Mouse (Mus musculus) C2C12 (cell line): ENCODE measurements around the gene Btbd1. TPM values are rescaled to one million over a fixed set of nuclear protein-coding genes. Genes with fewer than 3 reads are reported as not detected.
"Not testable (repeated sequence)": the region's sequence is repeated elsewhere in the genome, so short reads cannot be mapped to it uniquely, and the experiment has no call there.

Source experiments
- H3K27me3 ChIP-seq: one replicate; pipeline ENCODE4 v1.6.1; 2011; ENCODE audit not compliant: control insufficient read depth, insufficient read depth, insufficient read length
- H3K36me3 ChIP-seq: one replicate; pipeline ENCODE4 v1.6.1; 2011; ENCODE audit not compliant: control insufficient read depth, insufficient read depth
- H3K4me3 ChIP-seq: one replicate; pipeline ENCODE4 v1.5.1; 2011; ENCODE audit warnings: mild to moderate bottlenecking, control low read depth; ENCODE audit not compliant: poor library complexity, insufficient read depth, severe bottlenecking
- H3K79me2 ChIP-seq: one replicate; pipeline ENCODE4 v1.6.1; 2011; ENCODE audit not compliant: control insufficient read depth, insufficient read depth
- H3K79me3 ChIP-seq: one replicate; pipeline ENCODE4 v1.6.1; 2011; ENCODE audit warnings: low read depth, control low read depth
- H3ac ChIP-seq: one replicate; pipeline ENCODE3; 2011; ENCODE audit warnings: low read depth; ENCODE audit not compliant: control insufficient read depth, insufficient read length
- CEBPB ChIP-seq: IDR thresholded peaks from one replicate; pipeline ENCODE4 v1.6.1; 2011; ENCODE audit warnings: low read depth, mild to moderate bottlenecking, control low read depth, moderate library complexity
- CTCF ChIP-seq: IDR thresholded peaks from one replicate; pipeline ENCODE4 v1.5.1; 2011; ENCODE audit not compliant: control insufficient read depth, insufficient read depth, insufficient read length
- FOSL1 ChIP-seq: IDR thresholded peaks from one replicate; pipeline ENCODE4 v1.8.0; 2011; ENCODE audit warnings: mild to moderate bottlenecking, low read length; ENCODE audit not compliant: poor library complexity, insufficient read depth, severe bottlenecking
- MAX ChIP-seq: IDR thresholded peaks from one replicate; pipeline ENCODE4 v1.6.1; 2011; ENCODE audit warnings: mild to moderate bottlenecking, control low read depth
- MYOD1 ChIP-seq: IDR thresholded peaks from one replicate; pipeline ENCODE4 v1.6.1; 2011; ENCODE audit warnings: low read depth; ENCODE audit not compliant: control insufficient read depth, insufficient read length
- MYOG ChIP-seq: IDR thresholded peaks from one replicate; pipeline ENCODE4 v1.6.1; 2011; ENCODE audit not compliant: control insufficient read depth, insufficient read length; ENCODE audit errors: extremely low read depth
- USF1 ChIP-seq: IDR thresholded peaks from one replicate; pipeline ENCODE4 v1.6.1; 2011; ENCODE audit warnings: low read depth, mild to moderate bottlenecking, control low read depth, moderate library complexity
- polyA plus RNA-seq: library from polyadenylated mRNA; unstranded; fragments of >200 nt; fragmentation: generic; extraction: Trizol; gene quantifications from one replicate; pipeline ENCODE4 v1.2.1, GENCODE M21; 2012; ENCODE audit warnings: missing spikeins

Gene Btbd1
- polyA plus RNA-seq, 1 experiment, result 35.6 TPM

DNA sequence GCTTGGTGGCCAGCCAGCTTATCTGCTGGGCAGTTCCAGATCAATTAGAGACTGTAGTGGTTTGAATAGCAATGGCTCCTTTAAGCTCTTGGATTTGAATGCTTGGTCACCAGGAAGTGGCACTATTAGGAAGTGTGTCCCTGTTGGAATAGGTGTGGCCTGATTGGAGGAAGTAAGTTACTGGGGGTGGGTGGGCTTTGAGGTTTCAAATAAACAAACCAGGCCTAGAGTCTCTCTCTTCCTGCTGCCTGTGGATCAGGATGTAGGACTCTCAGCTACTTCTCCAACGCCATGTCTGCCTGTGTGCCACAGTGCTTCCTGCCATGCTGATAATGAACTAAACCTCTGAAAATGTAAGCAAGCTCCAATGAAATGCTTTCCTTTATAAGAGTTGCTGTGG lies 13.8 kb upstream of the Btbd1 start:
- no peak overlapping the region for H3K4me3 ChIP-seq
- H3K27me3 ChIP-seq, result peaks cover 16% of the 10 kb centered on the region
- no peak overlapping the region for H3ac ChIP-seq
- H3K79me3 ChIP-seq, result no peaks in the 10 kb centered on the region
- TF ChIP-seq CTCF (no peak), USF1 (no peak), FOSL1 (no peak), MYOD1 (no peak), CEBPB (no peak), MYOG (no peak), MAX (no peak)
- no peaks in the 10 kb centered on the region for H3K36me3 ChIP-seq
- H3K79me2 ChIP-seq, result no peaks in the 10 kb centered on the region

DNA sequence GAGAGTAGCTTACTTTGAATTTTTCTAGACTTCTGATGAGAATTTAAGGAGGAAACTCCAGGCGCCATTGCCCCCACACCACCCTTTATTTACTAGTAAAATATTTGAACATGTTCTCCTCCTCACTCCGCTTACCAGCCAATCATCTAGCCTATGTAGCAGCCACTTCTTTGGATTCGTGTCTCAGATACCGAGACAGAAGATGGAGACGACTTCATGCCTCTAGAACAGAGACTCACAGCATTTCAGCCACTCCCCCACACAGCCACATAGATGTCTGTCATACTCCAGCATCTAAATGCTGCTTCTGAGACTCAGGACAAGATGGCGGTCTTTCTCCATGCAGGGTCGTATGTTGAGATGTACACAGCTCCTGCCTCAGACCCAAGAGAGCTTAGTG lies 12.9 kb upstream of the Btbd1 start:
- no peak overlapping the region for H3ac ChIP-seq
- peaks cover 13% of the 10 kb centered on the region for H3K27me3 ChIP-seq
- no peak for TF ChIP-seq MYOG
- TF ChIP-seq USF1, result no peak
- TF ChIP-seq MAX, result no peak
- TF ChIP-seq FOSL1, result no peak
- TF ChIP-seq CEBPB, result no peak
- TF ChIP-seq CTCF, result no peak
- no peak for TF ChIP-seq MYOD1
- H3K79me2 ChIP-seq, result no peaks in the 10 kb centered on the region
- H3K4me3 ChIP-seq, result no peak overlapping the region
- no peaks in the 10 kb centered on the region for H3K79me3 ChIP-seq
- H3K36me3 ChIP-seq, result no peaks in the 10 kb centered on the region

DNA sequence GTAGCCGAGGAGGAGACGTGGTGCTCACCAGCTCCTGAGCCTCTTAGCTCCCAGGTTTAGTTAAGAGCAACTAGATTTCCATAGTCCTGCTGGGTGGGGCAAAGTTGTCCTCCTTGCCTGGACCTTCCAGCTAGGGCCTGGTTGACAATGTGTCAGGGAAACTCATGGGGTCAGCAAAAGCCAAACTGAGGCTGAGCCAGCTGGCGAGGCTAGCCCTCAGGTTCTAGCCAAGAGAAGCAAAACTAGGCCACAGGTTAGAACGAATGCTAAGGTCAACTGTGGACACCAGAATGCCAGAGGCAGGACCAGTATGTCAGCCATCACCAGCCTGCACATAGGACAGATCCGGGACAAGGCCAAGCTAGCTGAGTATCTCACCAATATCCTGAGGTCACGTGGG lies 12.2 kb upstream of the Btbd1 start:
- H3K27me3 ChIP-seq, result peaks cover 13% of the 10 kb centered on the region
- TF ChIP-seq MYOD1 (no peak), MYOG (no peak), MAX (no peak), FOSL1 (no peak), USF1 (no peak), CEBPB (no peak), CTCF (no peak)
- H3K4me3 ChIP-seq, result no peak overlapping the region
- H3K79me3 ChIP-seq, result no peaks in the 10 kb centered on the region
- H3K36me3 ChIP-seq, result no peaks in the 10 kb centered on the region
- no peak overlapping the region for H3ac ChIP-seq
- no peaks in the 10 kb centered on the region for H3K79me2 ChIP-seq

DNA sequence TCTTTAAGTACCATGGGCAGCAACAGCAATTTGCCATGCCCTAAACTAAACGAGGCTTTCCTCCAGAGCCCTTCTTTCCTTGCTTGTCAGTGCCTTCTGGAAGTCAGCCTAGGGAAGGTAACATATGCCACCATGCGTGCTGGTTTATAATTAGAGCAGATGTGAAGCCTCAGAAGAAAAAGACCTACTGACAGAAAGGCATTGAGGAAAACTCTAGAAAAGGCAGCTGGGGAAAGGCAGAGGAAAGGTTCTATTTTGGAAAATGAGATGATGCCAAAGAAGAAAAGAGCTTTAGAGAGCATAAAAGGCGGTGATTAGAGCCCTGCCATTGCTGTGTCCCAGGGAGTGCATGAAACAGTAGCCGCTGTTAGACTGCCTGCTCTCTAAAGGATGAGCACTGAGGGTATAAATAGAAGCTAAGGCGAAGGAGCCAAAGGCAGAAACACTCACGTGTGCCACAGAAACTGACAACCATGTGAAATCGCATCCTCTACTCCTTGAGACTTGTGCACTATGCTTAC lies 11.5 kb upstream of the Btbd1 start:
- H3K79me3 ChIP-seq, result no peaks in the 10 kb centered on the region
- no peaks in the 10 kb centered on the region for H3K79me2 ChIP-seq
- no peaks in the 10 kb centered on the region for H3K36me3 ChIP-seq
- H3K4me3 ChIP-seq, result no peak overlapping the region
- TF ChIP-seq CEBPB, result no peak
- TF ChIP-seq MYOD1, result no peak
- no peak for TF ChIP-seq CTCF
- no peak for TF ChIP-seq MYOG
- peaks cover 13% of the 10 kb centered on the region for H3K27me3 ChIP-seq
- H3ac ChIP-seq, result no peak overlapping the region

DNA sequence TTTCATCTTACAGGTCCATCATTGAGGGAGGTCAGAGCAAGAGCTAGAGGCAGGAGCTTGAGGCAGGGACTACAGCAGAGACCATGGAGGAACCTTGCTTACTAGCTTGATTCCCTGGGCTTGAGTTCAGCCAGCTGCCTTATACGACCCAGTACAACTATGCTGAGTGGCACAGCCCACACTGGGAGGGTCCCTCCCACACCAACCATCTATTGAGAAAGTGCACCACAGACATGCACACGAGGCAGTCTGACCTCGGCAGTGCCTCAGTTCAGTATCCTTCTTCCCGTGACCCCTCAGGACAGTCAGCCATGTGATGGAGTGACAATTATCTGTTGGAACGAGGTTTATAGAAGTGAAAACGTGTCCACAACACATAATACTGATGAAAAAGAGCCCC lies 10.5 kb upstream of the Btbd1 start:
- TF ChIP-seq CEBPB (no peak), USF1 (no peak), CTCF (no peak), MYOG (no peak), MAX (no peak), FOSL1 (no peak), MYOD1 (no peak)
- H3K27me3 ChIP-seq, result peaks cover 13% of the 10 kb centered on the region
- no peak overlapping the region for H3ac ChIP-seq
- H3K79me3 ChIP-seq, result no peaks in the 10 kb centered on the region
- no peak overlapping the region for H3K4me3 ChIP-seq
- no peaks in the 10 kb centered on the region for H3K36me3 ChIP-seq
- no peaks in the 10 kb centered on the region for H3K79me2 ChIP-seq

DNA sequence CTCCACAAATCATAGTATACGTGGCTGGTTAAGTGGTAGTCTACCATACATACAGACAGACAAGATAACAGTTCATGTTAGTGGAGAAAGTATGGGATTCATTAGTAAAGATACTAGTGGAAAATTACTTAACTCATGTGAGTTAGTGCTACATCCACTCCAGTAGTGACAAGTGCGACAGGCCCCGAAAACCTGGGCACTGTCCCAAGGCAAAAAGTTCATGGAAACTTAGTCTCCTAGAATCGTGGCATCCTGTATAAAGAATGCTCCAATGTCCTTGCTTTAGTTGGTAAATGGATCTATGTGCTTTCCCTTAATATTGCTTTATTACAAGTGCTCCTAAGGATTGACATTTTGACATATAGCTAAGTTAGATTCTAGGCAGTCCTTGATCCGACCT lies 8.5 kb upstream of the Btbd1 start:
- H3K27me3 ChIP-seq, H3K79me3 ChIP-seq, H3ac ChIP-seq, H3K36me3 ChIP-seq, H3K4me3 ChIP-seq, H3K79me2 ChIP-seq: not testable (repeated sequence)
